Mouse (Mus musculus) embryonic stem cell, embryonic (primary cell): ENCODE data around the gene Hist1h2bf.

ENCODE experiments used
- CTCF ChIA-PET, 4 experiments: fragments of 300-600 bp in 2 of 4; fragments of 350-600 bp in 2 of 4; sonication (Branson Sonifier 250); formaldehyde crosslinking; loops; one replicate each; lab custom pipeline; 2022; ENCODE audit warnings: inconsistent platforms in 2 of 4; lab: Charles Lee
- POLR2A ChIA-PET, 4 experiments: fragments of 300-600 bp in 2 of 4; fragments of 350-600 bp in 2 of 4; sonication (Branson Sonifier 250); formaldehyde crosslinking; loops; one replicate each; lab custom pipeline; 2022; ENCODE audit warnings: antibody characterized with exemption in 4 of 4, inconsistent platforms in 1 of 4; lab: Charles Lee

Gene Hist1h2bf

DNA sequence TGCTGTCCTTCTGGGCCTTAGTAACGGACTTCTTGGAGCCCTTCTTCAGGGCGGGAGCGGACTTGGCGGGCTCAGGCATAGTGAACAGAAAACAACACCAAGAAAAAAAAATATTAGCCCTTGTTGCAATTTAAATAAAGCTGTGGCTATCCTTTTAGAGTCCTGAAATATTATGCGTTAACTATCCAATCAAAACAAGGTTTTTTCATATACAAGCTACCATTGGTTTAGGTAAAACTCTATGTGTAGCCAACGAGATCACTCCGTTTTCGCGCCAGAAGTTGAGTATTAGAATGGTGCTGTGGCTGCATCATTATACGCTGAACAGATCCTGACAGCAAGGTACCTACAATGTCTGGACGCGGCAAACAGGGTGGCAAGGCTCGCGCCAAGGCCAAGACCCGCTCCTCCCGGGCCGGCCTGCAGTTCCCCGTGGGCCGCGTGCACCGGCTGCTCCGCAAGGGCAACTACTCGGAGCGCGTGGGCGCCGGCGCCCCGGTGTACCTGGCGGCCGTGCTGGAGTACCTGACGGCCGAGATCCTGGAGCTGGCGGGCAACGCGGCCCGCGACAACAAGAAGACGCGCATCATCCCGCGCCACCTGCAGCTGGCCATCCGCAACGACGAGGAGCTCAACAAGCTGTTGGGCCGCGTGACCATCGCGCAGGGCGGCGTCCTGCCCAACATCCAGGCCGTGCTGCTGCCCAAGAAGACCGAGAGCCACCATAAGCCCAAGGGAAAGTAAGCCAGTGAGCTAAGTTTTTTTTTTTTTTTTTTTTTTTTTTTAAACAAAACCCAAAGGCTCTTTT, 40.2 kb downstream of the Hist1h2bf start, which contains the start of gene Hist1h2af:
TSS of gene Hist1h2af (plus strand) at position 347 of the 808 bp plus-strand sequence.
- ChIA-PET CTCF (interaction anchor here in 2 of 4 experiments (0.6 to 1.1 kb wide), 3 partner anchors 9 to 132 kb away, joined by 3 read pairs; partner anchors contain the start of genes Hist1h2ae (in 1 of the 2), Hist1h2bg (in 1 of the 2) and Hist1h2bh (in 1 of the 2)), POLR2A (interaction anchor here (0.5 to 24.7 kb wide), 129 partner anchors 8 to 1823 kb away, joined by 3 to 692 read pairs (median 6); partner anchors contain the start of genes Hist1h4d (in 4 of the 4), Hist1h4f (in 4 of the 4), Hist1h1a (in 3 of the 4) and Hist1h1d (in 3 of the 4))

DNA sequence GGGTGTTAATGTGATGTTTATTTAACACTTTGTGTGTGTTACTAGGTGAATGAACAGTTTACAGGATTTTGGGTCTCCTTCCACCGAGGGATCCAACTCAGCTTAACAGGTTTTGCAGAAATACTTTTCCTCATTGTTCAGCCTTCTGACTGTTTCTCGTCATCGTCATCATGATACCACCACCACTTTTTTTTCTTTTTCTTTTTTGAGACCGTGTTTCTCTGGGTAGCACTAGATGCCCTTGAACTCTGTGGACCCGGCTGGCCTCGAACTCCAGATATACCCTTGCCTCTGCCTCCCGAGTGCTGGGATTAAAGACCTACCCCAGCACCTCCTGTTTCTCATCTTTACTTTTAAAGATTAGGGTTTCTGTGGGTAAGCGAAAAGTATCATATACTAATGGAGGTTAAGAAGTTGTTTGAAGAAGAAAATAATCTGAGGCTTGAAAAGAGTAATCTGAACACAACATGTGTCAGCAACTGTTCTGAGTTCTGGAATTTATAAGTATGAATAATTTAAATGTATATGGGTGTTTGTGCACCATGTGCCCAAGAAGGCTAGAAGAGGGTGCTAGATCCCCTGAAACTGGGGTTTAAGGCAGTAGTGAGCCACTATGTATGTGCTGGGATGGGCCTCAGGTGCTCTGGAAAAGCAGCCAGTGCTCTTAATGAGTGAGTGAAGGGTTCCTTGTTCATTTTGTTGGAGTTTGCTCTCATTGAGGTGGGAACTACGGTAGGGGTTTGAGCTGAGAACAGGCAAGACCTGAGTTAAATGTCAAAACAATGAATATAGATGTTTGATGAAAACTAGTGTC, 41.5 kb downstream of the Hist1h2bf start:
- CTCF ChIA-PET, result no interaction called here

DNA sequence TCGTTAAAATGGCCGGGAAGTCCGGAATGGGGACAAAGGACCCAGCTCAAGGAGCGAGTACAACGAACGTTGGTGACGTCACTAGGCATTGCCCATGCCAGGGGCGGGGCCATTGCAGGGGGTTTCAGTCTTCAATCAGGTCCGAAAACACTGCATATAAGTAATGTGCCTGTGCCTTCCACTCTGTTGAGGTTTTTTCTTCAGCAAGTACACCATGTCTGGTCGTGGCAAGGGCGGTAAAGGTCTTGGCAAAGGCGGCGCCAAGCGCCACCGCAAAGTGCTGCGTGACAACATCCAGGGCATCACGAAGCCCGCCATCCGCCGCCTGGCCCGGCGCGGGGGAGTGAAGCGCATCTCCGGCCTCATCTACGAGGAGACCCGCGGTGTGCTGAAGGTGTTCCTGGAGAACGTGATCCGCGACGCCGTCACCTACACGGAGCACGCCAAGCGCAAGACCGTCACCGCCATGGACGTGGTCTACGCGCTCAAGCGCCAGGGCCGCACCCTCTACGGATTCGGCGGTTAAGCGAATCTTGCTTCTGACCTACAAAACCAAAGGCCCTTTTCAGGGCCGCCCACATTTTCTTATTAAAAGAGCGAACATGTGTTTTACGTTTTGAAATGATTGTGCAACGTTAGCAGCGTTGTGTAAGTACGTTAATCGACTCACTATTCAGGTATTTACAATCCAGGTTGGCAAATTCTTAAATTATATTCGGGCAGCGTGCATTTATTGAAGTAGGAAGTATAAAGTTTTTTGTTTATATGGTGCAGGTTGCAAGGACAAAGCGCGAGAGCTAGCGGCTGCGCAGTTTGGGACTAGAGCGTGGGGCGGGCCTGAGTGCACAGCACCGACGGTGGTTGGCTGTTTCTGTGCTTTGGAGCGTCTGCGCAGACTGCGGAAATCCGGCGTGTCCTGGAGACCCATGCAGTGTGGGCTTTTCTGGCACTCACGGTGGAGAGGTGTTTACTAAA, 42.8 kb downstream of the Hist1h2bf start, which contains the start of gene Hist1h4h:
TSS of gene Hist1h4h (plus strand) at position 150 of the 975 bp plus-strand sequence.
- POLR2A ChIA-PET, result interaction anchor here (0.5 to 24.7 kb wide), 164 partner anchors 8 to 1814 kb away, joined by 3 to 692 read pairs (median 5); partner anchors contain the start of genes Hist1h4d (in 4 of the 4), Hist1h2ac (in 3 of the 4), Hist1h2ae (in 3 of the 4) and Hist1h2ag (in 3 of the 4)
- CTCF ChIA-PET, result interaction anchor here in 1 of 4 experiments (2.4 kb wide), 1 partner anchor 130 kb away, joined by 11 read pairs; no protein-coding TSS in a partner anchor

More for the DNA sequence above, 41.5 kb downstream of the Hist1h2bf start:
- POLR2A ChIA-PET, result interaction anchor here (0.7 to 24.7 kb wide), 55 partner anchors 9 to 234 kb away, joined by 3 to 692 read pairs (median 16); partner anchors contain the start of genes Hist1h4f (in 4 of the 4), Hist1h2ad (in 3 of the 4), Hist1h2ae (in 3 of the 4) and Hist1h2bf (in 3 of the 4)

DNA sequence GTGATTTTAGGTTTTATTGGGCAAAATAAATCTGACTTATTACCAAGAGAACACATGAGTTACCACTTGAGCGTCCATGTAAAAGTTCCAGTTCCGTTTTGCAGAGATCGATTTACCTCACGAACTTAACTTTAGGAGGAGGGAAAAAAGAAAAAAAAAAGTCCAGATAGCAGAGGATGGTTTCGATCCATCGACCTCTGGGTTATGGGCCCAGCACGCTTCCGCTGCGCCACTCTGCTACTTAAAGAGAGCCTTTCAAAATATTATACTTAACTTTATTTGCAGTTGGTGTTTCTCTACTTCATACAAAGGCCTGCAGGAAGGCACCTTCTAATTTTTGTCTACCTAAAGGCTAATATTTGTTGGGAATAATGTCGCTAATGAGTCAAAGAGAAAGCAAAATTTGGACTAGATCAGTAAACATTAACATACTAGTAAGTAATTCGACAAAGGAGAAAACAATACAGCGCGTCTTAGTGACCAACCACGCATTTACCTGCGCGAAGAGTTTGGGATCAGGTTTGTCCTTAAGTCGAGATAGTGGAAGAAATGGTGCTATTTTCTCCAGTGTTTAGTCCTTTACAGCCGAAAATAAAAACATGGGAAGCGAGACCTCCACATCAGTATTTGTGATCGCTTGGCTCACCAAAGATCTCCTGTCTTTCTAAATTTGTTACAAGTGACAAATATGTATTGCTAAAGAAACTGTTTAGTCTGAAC, 43.7 kb downstream of the Hist1h2bf start:
- ChIA-PET POLR2A (interaction anchor here (0.5 to 24.7 kb wide), 158 partner anchors 8 to 1813 kb away, joined by 3 to 692 read pairs (median 5); partner anchors contain the start of genes Hist1h4d (in 4 of the 4), Hist1h2ac (in 3 of the 4), Hist1h2ae (in 3 of the 4) and Hist1h2ag (in 3 of the 4)), CTCF (interaction anchor here in 1 of 4 experiments (2.4 kb wide), 1 partner anchor 129 kb away, joined by 11 read pairs; no protein-coding TSS in a partner anchor)

DNA sequence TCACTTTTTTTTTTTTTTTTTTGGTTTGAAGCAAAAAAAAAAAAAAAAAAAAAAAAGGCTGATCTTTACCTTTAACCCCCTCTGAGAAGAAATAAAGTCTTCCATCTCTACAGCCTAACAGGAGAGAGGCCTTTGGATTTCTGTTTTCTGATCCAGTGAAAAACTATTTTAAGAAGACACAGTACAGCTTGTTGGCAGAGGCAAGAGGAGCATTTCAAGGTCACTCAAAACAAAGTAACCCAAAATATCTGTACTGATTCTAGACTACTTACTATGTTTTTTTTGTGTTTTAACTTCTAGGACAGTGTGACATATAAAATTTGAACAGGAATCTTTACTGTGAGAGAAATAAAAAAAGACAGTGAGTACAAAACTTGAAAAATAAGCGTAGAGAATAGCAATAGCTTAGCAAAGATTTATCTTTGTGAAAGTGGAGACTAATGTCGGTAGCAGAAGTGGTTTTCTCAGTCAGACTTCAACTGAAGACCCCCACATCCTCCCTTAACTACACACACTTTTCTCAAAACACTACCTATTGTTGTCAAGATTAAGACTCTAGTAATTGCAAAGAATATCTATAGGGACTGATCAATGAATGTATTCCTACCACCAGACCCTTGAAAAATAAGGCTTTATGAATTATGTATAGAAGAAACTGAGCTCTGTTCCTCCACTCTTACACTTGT, 44.4 kb downstream of the Hist1h2bf start:
- POLR2A ChIA-PET, result interaction anchor here (0.5 to 24.7 kb wide), 77 partner anchors 12 to 1611 kb away, joined by 3 to 692 read pairs (median 9); partner anchors contain the start of genes Hist1h4f (in 3 of the 4), Abt1 (in 2 of the 4), Hist1h1d (in 2 of the 4) and Hist1h2ac (in 2 of the 4)
- CTCF ChIA-PET, result interaction anchor here in 2 of 4 experiments (0.6 to 2.4 kb wide), 2 partner anchors 69 to 128 kb away, joined by 6 to 11 read pairs; no protein-coding TSS in a partner anchor

DNA sequence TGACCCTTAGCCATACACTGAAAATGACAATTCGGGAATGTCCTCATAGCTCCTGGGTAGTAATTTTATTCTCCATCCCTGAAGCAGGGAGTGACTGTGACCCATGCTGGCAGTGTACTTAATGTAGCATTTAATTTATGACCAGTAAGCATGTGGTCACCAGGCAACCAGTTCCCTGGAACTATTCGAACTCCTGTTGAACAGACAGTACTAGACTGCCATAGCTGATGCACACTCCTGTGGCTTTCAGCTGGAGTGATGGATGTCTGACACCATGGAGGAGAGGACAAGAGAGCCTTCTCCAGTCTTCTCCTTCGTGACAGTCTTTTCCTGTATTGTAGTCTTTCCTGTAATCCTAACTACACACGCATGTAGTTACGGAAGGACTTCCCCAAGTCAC, 45.0 kb downstream of the Hist1h2bf start:
- ChIA-PET POLR2A (interaction anchor here (0.5 to 24.7 kb wide), 42 partner anchors 12 to 1610 kb away, joined by 3 to 692 read pairs (median 9); partner anchors contain the start of genes Abt1 (in 2 of the 4), Hist1h1d (in 2 of the 4), Hist1h2ae (in 2 of the 4) and Hist1h2bg (in 2 of the 4)), CTCF (interaction anchor here in 2 of 4 experiments (0.6 to 2.4 kb wide), 3 partner anchors 69 to 128 kb away, joined by 4 to 11 read pairs (median 6); no protein-coding TSS in a partner anchor)

DNA sequence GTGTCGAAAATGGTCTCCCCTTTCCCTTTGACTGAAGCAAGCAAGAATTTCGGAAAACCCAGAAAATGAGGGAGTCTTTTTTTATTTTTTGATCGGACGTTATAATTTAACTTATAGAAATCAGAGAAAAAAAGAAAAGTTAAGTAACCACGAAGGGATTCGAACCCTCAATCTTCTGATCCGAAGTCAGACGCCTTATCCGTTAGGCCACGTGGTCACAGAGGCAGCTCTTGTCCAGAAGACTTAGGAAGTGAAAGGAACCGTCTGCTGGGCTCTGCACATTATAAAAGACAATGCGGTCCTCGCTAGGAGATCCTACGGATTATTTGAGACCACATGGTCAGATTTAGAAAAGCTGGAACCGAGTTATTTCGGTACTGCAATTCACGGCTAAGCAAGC, 47.7 kb downstream of the Hist1h2bf start:
- ChIA-PET CTCF (interaction anchor here in 2 of 4 experiments (1.1 to 3.3 kb wide), 4 partner anchors 84 to 125 kb away, joined by 3 to 37 read pairs (median 6); no protein-coding TSS in a partner anchor), POLR2A (interaction anchor here in 3 of 4 experiments (0.8 to 24.7 kb wide), 20 partner anchors 8 to 158 kb away, joined by 3 to 692 read pairs (median 8); partner anchors contain the start of genes Hist1h1d (in 2 of the 3), Hist1h4f (in 2 of the 3), Abt1 (in 1 of the 3) and Hist1h2ac (in 1 of the 3))

DNA sequence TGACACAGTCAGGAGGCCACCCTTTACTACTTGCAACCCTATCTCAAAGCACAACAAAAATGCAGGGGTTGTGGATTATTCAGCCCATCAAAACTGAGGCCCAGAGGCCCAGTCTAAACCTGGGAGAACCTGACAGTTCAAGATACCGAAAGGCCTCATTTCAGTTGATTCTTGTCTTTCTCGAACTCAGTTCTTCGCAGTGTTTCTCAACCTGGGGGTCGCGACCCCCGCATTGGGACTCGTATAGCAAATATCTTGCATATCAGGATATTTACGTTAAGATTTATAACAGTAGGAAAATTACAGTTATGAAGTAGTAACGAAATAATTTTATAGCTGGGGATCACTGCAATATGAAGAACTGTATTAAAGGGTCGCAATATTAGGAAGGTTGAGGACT, 48.1 kb downstream of the Hist1h2bf start:
- POLR2A ChIA-PET, result interaction anchor here in 3 of 4 experiments (0.6 to 24.7 kb wide), 20 partner anchors 8 to 158 kb away, joined by 3 to 692 read pairs (median 9); partner anchors contain the start of genes Abt1 (in 2 of the 3), Hist1h1d (in 2 of the 3), Hist1h4f (in 2 of the 3) and Hist1h2ac (in 1 of the 3)
- CTCF ChIA-PET, result interaction anchor here in 3 of 4 experiments (0.6 to 3.3 kb wide), 7 partner anchors 84 to 1641 kb away, joined by 3 to 37 read pairs (median 3); partner anchors contain the start of gene Abt1 (in 1 of the 3)

DNA sequence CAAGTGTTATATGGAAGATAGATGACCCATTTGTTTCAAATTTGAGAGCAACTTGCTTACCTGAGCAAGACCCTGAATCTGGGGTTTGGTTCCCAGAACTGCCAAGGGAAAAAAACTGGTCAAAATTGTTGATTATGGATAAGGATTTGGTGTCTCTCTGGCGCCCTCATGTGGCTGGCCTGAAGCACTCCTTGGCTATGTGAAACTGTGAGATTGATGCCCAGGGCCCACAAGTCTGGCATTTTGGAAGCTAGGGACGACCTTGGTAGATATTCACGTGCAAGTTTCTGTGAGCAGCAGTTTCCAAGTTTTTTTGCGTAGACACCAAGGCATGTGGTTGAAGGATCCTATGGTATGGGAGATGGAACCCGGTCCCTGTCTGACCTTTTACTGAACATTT, 49.3 kb downstream of the Hist1h2bf start:
- ChIA-PET CTCF (interaction anchor here (0.5 to 3.3 kb wide), 23 partner anchors 19 to 1609 kb away, joined by 3 to 37 read pairs (median 5); partner anchors contain the start of gene Abt1 (in 2 of the 4)), POLR2A (interaction anchor here (0.6 to 24.7 kb wide), 28 partner anchors 9 to 215 kb away, joined by 3 to 692 read pairs (median 4); partner anchors contain the start of genes Abt1 (in 2 of the 4), Hist1h1d (in 2 of the 4), Hist1h2af (in 2 of the 4) and Hist1h2bg (in 2 of the 4))

DNA sequence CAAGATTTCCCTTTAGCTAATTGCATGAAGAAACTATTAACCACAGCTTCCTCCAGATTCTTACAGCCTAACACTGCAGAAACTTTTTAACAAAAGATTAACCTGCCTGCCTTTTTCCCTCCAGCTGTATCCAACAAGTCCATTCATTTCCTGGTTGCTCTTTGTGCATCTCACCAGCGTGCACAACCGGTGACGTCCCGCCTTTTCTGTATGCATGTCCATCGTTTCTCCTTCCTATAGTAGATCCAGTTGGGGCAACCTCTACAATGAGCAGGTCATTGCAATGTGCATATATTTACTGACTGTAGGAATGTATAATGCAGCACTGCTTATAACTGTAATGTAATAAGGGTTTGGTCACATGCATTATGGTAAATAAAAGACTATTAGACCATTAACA, 50.0 kb downstream of the Hist1h2bf start:
- CTCF ChIA-PET, result interaction anchor here in 1 of 4 experiments (1.0 kb wide), 1 partner anchor 99 kb away, joined by 6 read pairs; no protein-coding TSS in a partner anchor

More for the DNA sequence above, 50.0 kb downstream of the Hist1h2bf start:
- POLR2A ChIA-PET, result interaction anchor here in 3 of 4 experiments (1.0 to 24.7 kb wide), 3 partner anchors 29 to 100 kb away, joined by 5 to 639 read pairs (median 6); partner anchors contain the start of genes Hist1h1d (in 1 of the 3) and Hist1h4f (in 1 of the 3)
